Mouse (Mus musculus) liver, postnatal 0 days (tissue): ENCODE measurements around the gene S1pr3. TPM values are rescaled to one million over a fixed set of nuclear protein-coding genes. Genes with fewer than 3 reads are reported as not detected.

ENCODE experiments used
- ATAC-seq: fragments of 200-750 bp; cut with Nextera tagmentation; 2 replicates; pipeline ENCODE4 v1.8.0; 2017; ENCODE audit warnings: mild to moderate bottlenecking, moderate library complexity
- DNase-seq: peaks from one replicate; pipeline ENCODE4 v3.0.0-alpha.2; 2016
- H3K27ac ChIP-seq: fragments of 300-500 bp; sonication (generic); 2 replicates; pipeline ENCODE4 v1.5.1; 2014; ENCODE audit warnings: antibody characterized with exemption, moderate library complexity, mild to moderate bottlenecking, low read depth
- H3K27me3 ChIP-seq: fragments of 300-500 bp; sonication (generic); 2 replicates; pipeline ENCODE4 v1.6.1; 2014; ENCODE audit warnings: low read length, control low read depth, mixed read lengths; ENCODE audit not compliant: insufficient read depth
- H3K36me3 ChIP-seq: fragments of 300-500 bp; sonication (generic); replicated peaks from 2 replicates; pipeline ENCODE4 v1.6.1; 2014; ENCODE audit warnings: mild to moderate bottlenecking, control low read depth, low read length, moderate library complexity, mixed read lengths; ENCODE audit not compliant: insufficient read depth
- H3K4me1 ChIP-seq: fragments of 300-500 bp; sonication (generic); 2 replicates; pipeline ENCODE4 v1.6.1; 2014; ENCODE audit warnings: antibody characterized with exemption, mild to moderate bottlenecking, control low read depth; ENCODE audit not compliant: insufficient read depth
- H3K4me2 ChIP-seq: fragments of 300-500 bp; sonication (generic); 2 replicates; pipeline ENCODE4 v1.6.1; 2014; ENCODE audit warnings: low read depth, mild to moderate bottlenecking, low read length, moderate library complexity, mixed read lengths
- H3K4me3 ChIP-seq: fragments of 300-500 bp; sonication (generic); 2 replicates; pipeline ENCODE4 v1.5.1; 2014; ENCODE audit warnings: low read depth, low read length
- H3K9ac ChIP-seq: fragments of 300-500 bp; sonication (generic); replicated peaks from 2 replicates; pipeline ENCODE4 v1.6.1; 2014; ENCODE audit warnings: mild to moderate bottlenecking, moderate library complexity
- H3K9me3 ChIP-seq: fragments of 300-500 bp; sonication (generic); 2 replicates; pipeline ENCODE4 v1.6.1; 2016; ENCODE audit warnings: mild to moderate bottlenecking, control low read depth, low read length, mixed read lengths
- CTCF ChIP-seq: sonication (generic); IDR thresholded peaks from 2 replicates; pipeline ENCODE4 v1.5.1; 2016; ENCODE audit warnings: antibody characterized with exemption, low read depth
- EP300 ChIP-seq: IDR thresholded peaks from 2 replicates; pipeline ENCODE4 v1.6.1; 2016; ENCODE audit warnings: antibody characterized with exemption, low read depth, mild to moderate bottlenecking
- WGBS: fragments of 180-500 bp; shearing (Covaris S2); extraction: QIAGEN DNeasy Blood & Tissue Kit; methylation state at CpG from one replicate; pipeline ENCODE4 v1.1.7; 2014; ENCODE audit not compliant: insufficient replicate concordance; 5-methylcytosine and 5-hydroxymethylcytosine counted together
- polyA plus RNA-seq: library from polyadenylated mRNA; unstranded; fragments of >200 nt; fragmentation: Nextera tagmentation; extraction: Ambion mirVana; gene quantifications from 2 replicates; pipeline ENCODE4 v1.2.1, GENCODE M21; 2015

S1pr3 gene
- polyA plus RNA-seq, result 1.3 and 1.4 TPM in 2 replicates

DNA sequence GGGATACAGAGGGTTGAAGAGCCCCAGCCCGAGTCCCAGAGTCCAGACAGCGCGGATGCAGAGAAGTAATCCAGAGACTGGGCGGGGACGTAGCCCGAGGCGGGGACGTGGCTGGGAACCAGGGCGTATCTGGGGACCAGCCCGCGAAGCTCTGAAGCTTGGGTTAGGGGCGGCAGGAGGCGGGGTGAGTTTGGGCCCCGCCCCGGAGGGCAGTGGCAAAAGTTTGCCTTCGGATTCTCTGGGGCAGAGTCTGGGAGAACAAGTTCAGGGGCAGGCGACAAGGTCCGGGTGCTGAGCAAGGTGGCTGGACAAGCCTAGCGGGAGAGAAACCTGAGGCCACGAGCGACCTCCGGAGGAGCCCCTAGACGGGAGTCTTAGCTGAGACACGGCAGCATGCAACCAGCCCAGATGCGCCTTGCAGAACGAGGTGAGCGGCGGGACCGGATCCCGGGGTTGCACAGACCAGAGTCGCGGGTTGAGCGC lies at the start of gene S1pr3:
Gene S1pr3, plus strand, starts transcription at position 121 of the 483 bp plus-strand sequence.
- H3K27me3 ChIP-seq, result peaks cover 25% of the 10 kb centered on the region
- no peaks in the 10 kb centered on the region for H3K36me3 ChIP-seq
- ATAC-seq (no peak), DNase-seq (peak; percentile 29)
- H3K27ac ChIP-seq, result no peak within 1 kb of the TSS
- TF ChIP-seq CTCF, result no peak
- TF ChIP-seq EP300, result no peak
- under 1% methylated on average over 33 of the region's 33 CpGs for WGBS
- H3K9me3 ChIP-seq, result no peaks in the 10 kb centered on the region
- H3K4me3 ChIP-seq, result peak within 1 kb of the TSS; percentile 42
- H3K9ac ChIP-seq, result peak within 1 kb of the TSS; percentile 58; the same call in 1 of the 2 replicates
- H3K4me1 ChIP-seq, result no peaks in the 10 kb centered on the region; the same call in 1 of the 2 replicates
- peak within 1 kb of the TSS; percentile 67 for H3K4me2 ChIP-seq

DNA sequence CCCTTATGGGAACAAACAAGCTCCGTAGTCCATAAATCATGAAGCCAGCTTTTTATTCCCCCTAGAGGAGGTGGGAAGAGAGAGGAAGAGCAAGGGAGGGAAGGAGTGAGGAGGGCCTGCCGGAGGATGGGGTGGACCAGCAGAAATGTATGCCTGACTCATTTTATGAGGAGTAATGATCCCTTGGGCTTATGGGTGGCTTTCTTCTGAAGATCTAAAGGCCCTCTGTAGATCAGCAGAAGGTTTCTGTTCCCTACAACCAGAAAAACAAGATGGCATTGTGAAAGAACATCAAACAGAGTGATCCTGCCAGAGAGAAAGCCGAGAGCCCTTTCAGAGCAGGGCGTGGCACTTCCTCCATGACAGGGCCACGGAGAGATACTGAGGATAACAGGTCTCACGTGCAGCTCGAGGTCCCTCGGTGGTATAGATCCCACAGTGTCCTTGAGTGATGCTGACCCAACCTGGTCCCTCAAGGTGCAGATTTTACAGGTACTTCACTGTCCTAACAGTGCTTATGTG lies 47.9 kb upstream of the S1pr3 start:
- H3K4me1 ChIP-seq, result no peaks in the 10 kb centered on the region

DNA sequence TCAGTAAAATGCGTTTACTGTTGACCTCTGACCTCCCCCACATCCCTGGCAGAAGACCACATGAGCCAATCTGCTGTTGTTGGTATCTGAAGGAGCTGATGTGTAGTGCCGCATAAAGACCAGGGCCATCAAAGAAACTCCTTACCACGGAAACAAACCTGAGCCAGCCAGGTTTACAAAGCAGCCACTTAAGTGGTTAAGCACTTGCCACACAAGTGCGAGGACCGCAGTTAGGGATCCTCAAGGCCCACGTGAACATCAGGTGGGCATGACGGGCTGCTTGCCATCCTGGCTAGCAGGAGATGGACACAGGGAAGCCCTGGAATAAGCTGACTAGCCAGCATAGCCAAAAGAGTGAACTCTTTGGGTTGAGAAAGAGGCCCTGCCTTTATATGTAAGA lies 45.0 kb upstream of the S1pr3 start:
- Histone ChIP-seq H3K4me3 (no peak overlapping the region), H3K36me3 (no peaks in the 10 kb centered on the region), H3K9me3 (no peaks in the 10 kb centered on the region), H3K4me2 (no peak overlapping the region), H3K27me3 (no peaks in the 10 kb centered on the region), H3K4me1 (no peaks in the 10 kb centered on the region), H3K9ac (no peak overlapping the region), H3K27ac (no peak overlapping the region)
- ATAC-seq, result no peak
- DNase-seq, result no peak
- WGBS, result 71% methylated on average over 7 of the region's 7 CpGs
- no peak for TF ChIP-seq CTCF
- no peak for TF ChIP-seq EP300

More for the DNA sequence above, 47.9 kb upstream of the S1pr3 start:
- 58% methylated on average over 8 of the region's 8 CpGs for WGBS
- TF ChIP-seq EP300, result no peak
- no peak for TF ChIP-seq CTCF
- H3K4me2 ChIP-seq, result no peak overlapping the region
- H3K36me3 ChIP-seq, result no peaks in the 10 kb centered on the region
- no peak overlapping the region for H3K9ac ChIP-seq
- no peak overlapping the region for H3K4me3 ChIP-seq
- no peak for DNase-seq
- H3K9me3 ChIP-seq, result no peaks in the 10 kb centered on the region
- ATAC-seq, result no peak
- no peaks in the 10 kb centered on the region for H3K27me3 ChIP-seq
- H3K27ac ChIP-seq, result no peak overlapping the region

DNA sequence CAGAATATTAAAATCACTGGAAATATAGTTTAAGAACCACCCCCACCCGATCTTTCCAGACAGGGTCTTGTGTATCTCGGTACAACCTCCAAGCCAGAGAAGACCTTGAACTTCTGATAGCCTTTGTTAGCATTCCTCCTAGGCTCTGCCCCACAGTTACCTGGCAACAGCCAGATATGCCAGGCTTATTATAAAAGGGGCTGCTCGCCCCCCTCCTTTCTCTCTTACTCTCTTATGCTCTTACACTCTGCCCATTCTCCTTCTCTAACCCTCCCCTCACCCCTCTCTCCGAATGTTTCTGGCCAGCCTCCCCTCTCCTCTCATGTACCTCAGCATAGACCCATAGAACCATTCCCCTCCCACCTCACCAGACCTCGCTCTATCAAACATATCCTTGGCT lies 44.5 kb upstream of the S1pr3 start:
- Histone ChIP-seq H3K27ac (no peak overlapping the region), H3K4me3 (no peak overlapping the region), H3K36me3 (no peaks in the 10 kb centered on the region), H3K27me3 (no peaks in the 10 kb centered on the region), H3K9ac (no peak overlapping the region), H3K4me1 (no peaks in the 10 kb centered on the region), H3K9me3 (no peaks in the 10 kb centered on the region), H3K4me2 (no peak overlapping the region)
- no peak for DNase-seq
- 65% methylated on average over 5 of the region's 5 CpGs for WGBS
- TF ChIP-seq CTCF, result no peak
- TF ChIP-seq EP300, result no peak
- ATAC-seq, result no peak

DNA sequence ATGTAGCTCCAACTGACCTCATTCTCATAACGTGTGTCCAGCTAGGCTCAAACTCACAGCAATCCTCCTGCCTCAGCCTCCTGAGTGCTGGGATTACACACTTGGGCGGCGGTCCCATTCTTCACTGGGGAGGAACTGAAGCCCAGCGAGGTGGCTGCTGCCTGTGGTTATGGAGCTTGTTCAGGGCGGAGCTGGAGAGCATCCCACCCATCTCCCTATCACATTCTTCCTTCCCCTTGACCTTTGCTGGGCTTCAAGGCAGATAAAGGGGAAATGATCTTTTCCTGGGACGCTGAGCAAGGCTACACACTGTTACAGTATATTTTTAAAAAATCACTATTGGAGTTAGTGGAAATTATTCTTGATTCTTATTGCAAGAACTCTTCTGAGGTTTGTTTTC lies 43.2 kb upstream of the S1pr3 start:
- Histone ChIP-seq H3K9me3 (no peaks in the 10 kb centered on the region), H3K9ac (no peak overlapping the region), H3K4me3 (no peak overlapping the region), H3K4me1 (no peaks in the 10 kb centered on the region), H3K27ac (no peak overlapping the region), H3K27me3 (no peaks in the 10 kb centered on the region), H3K4me2 (no peak overlapping the region), H3K36me3 (no peaks in the 10 kb centered on the region)
- TF ChIP-seq CTCF, result no peak
- TF ChIP-seq EP300, result no peak
- WGBS, result 59% methylated on average over 6 of the region's 6 CpGs
- ATAC-seq, result no peak
- no peak for DNase-seq

DNA sequence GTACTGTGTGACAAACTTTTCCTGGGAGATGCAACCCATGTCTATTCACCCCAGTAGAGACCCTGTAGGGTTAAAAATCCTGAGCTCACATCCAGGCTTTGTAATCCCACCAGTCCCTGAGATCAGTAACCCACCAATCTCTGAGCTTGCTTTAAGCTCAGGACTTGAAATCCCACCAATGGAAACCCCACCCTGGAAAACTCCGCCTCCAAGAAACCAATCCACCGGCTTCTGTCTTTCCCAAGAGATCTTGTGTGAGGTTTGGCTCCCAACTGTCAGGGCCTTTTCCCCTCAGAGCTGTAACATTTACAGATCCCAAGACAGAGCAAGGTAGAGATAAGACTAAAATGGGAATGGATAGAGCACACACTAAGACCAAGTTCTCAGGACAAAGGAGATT lies 40.1 kb upstream of the S1pr3 start:
- Histone ChIP-seq H3K36me3 (no peaks in the 10 kb centered on the region), H3K9ac (no peak overlapping the region), H3K9me3 (no peaks in the 10 kb centered on the region), H3K4me2 (no peak overlapping the region), H3K4me1 (no peaks in the 10 kb centered on the region), H3K4me3 (no peak overlapping the region), H3K27me3 (no peaks in the 10 kb centered on the region), H3K27ac (no peak overlapping the region)
- 72% methylated on average over 2 of the region's 2 CpGs for WGBS
- DNase-seq (no peak), ATAC-seq (no peak)
- no peak for TF ChIP-seq CTCF
- TF ChIP-seq EP300, result no peak
